Mouse (Mus musculus): ENCODE measurements around the gene Cdk19. TPM values are rescaled to one million over a fixed set of nuclear protein-coding genes. Genes with fewer than 3 reads are reported as not detected.

The Cdk19 gene
- 47.1 TPM for polyA plus RNA-seq (2015; fragmentation: Illumina TruSeq; extraction: RNeasy Lipid Tissue Mini Kit (QIAGEN cat#74804); ENCODE audit: low read depth, low replicate concordance)

GRCm38 (mm10) chr10:40339351-40339964 lies at the start of gene Cdk19:
Gene Cdk19 (plus strand): TSS chr10:40339564.

GRCm38 (mm10) chr10:40302140-40302985 lies 37.0 kb upstream of the Cdk19 start, which contains the start of gene Amd1:
Gene Amd1 (minus strand): TSS chr10:40302186.

Other genes starting within 250 kb of the Cdk19 start
- 2.3 TPM for gene Slc16a10, start 197.3 kb upstream of the Cdk19 start, polyA plus RNA-seq (2015; fragmentation: Illumina TruSeq; extraction: RNeasy Lipid Tissue Mini Kit (QIAGEN cat#74804); ENCODE audit: low read depth, low replicate concordance)
- 35.2 TPM for gene Rpf2, start 92.5 kb upstream of the Cdk19 start, polyA plus RNA-seq (2015; fragmentation: Illumina TruSeq; extraction: RNeasy Lipid Tissue Mini Kit (QIAGEN cat#74804); ENCODE audit: low read depth, low replicate concordance)
- gene Gtf3c6, start 81.5 kb upstream of the Cdk19 start, polyA plus RNA-seq (2015; fragmentation: Illumina TruSeq; extraction: RNeasy Lipid Tissue Mini Kit (QIAGEN cat#74804); ENCODE audit: low read depth, low replicate concordance): 46.0 TPM
- 155 TPM for gene Amd1, start 37.4 kb upstream of the Cdk19 start, polyA plus RNA-seq (2015; fragmentation: Illumina TruSeq; extraction: RNeasy Lipid Tissue Mini Kit (QIAGEN cat#74804); ENCODE audit: low read depth, low replicate concordance)
- not detected for gene Slc22a16, start 230.8 kb downstream of the Cdk19 start, polyA plus RNA-seq (2015; fragmentation: Illumina TruSeq; extraction: RNeasy Lipid Tissue Mini Kit (QIAGEN cat#74804); ENCODE audit: low read depth, low replicate concordance)